Mouse (Mus musculus) heart, postnatal 4 days (tissue): ENCODE data around the gene Ankrd13d. TPM values are rescaled to one million over a fixed set of nuclear protein-coding genes. Genes with fewer than 3 reads are reported as not detected.
A peak's percentile ranks its signal among the peaks of the same experiment; 100 is the strongest.

ENCODE experiments used
- DNase-seq: peaks from one replicate; pipeline ENCODE4 v3.0.0; 2021
- total RNA-seq, 2 experiments: library from RNA; stranded (reverse); gene quantifications; 2 replicates each; pipeline ENCODE4 v1.2.3; 2021

The Ankrd13d gene
- total RNA-seq, 2 experiments from 2014 or later, result 1.1 to 1.3 TPM

DNA sequence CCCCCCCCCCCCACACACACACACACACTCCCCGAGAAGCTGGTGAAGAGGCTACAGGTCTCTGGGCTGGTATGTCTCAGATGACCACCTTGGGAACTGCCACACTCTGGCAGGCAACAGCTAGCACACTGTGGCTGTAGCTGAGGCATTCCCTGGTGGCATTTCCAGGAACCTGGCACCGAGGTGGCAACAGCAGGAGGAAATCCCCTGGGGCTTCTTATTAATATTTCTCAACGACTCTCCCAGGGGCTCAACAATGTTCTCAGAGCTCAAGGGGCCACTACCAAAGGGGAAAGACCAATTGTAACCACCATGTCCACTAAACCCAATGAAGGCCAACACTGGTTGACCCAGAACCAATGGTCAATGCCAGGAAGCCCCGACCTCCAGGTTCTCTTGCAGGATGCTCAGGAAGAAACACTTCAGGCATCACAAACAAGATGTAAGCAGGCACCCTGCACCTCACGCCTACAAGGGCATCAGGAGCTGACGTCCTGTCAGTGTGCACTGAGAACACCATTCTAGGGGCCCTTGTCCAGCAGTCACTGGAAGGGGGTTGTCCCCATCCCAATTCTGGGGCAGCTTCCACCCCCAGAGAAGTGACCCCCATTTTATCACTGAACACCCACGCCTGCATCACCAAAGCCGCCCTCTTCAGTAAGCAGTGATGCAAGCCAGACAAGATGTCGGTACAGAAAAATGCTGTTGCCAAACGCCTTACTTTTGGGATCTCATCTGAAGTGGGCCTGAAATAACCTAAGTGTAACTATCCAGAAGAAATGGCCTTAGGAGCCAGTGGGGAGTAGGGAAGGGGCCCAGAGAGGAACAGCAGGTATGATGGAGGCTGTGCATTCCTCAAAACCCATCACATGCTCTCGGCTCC lies 18.2 kb upstream of the Ankrd13d start:
- DNase-seq, result no peak

DNA sequence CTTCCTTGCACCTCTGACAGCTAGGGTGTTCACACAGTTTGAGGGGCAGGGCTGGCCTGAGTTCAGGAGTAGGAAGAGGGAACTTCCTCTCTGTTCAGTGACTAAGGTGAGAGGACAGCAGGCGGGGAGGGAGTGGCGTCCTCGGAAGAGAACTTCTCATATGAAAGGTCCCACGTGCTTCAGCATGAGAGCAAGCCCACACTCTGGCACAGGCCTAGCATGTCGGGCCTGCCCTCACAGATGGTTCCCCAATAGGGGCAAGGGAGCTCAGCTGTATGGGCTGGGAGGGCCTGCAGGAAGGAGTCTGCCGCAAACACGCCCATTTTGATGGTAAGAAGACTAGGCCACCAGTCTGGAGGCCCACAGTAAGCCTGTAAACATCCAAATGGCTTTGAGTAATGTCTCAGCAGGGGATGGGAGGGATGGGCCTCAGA lies 17.4 kb upstream of the Ankrd13d start:
- DNase-seq, result peak; percentile 25

DNA sequence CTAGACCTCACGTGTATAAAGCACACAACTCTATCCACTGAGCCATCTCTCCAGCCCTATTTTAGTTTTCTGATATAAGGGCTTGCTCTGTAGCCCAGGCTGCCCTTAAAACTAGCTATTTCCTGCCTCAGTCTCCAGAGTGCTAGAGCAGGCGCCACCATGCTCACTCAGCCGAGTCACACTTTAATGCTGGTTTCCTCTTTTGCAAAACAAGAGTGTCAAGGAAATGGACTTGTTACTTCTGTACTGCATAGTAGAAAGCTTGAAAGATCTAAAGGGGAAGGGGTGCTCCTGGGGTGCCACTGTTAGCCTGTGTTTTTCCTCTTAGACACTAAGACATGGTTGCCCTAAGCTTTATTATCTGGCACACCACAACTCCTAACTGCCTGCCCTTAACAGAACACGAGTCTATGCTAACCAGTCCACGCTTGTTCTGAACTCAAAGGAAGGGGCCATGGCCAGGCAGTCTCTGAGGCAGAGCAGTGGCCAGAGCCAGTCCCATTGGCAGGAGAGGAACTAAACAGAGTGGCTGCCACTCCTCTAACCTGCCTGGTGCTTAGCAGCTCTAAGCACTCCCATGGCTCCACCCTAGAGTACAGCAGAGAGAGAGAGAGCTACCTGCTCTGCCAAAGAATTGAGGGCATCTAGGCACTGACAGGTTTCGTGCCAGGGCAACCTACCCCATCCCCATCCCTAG lies 16.8 kb upstream of the Ankrd13d start:
- no peak for DNase-seq

DNA sequence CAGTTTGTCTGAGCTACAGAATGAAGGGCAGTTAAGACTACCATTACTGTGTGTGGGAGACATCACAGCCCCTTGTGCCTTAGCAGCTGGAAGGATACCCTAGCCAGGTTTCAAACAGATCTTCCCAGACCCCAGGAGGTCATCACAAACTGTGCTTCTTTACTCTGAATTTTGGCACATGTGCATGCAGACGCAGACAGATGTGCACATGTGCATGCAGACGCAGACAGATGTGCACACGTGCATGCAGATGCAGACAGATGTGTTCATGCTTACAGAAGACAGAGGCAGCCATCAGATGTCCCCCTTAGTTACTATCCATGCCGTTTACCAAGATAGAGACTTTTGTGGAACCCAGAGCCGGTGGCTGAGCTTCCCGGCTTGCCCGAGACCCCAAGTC lies 16.2 kb upstream of the Ankrd13d start:
- DNase-seq, result no peak

DNA sequence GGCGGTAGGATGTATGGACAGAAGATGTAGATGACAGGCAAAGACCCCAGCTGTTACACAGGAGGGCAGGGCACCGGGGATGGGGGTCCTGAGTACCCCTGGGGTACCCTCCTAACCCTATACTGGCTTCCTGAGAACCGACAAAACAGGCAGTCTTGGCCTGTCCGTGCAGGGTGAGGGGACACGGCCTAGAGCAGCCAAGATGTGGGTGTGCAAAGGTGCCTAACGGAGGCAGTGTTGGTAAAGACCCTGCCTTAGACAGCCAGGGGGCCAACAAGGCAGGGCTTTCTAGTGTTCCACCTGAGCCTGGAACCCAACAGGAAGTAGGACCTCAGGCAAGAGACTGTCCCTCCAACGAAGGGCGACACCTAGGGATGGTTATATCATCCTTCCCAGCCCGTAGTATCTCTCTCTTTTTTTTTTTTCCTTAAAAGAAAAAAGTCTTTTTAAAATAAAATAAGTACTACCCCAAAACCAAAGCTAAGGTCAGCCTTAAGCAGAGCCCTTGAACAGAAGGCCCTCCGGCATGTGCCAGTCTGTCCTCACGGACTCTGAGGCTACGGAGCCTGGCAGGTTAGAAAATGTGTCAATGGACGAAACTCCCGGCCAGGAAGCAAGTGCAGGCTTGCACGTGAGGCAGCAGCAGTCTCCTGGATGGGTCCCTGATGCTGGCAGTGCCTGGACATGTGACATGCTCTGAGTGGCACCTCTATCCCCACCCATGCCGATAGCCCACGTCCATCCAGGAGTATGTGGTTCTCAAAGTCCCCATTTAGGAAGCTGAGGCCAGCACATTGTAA lies 15.6 kb upstream of the Ankrd13d start:
- DNase-seq, result no peak

DNA sequence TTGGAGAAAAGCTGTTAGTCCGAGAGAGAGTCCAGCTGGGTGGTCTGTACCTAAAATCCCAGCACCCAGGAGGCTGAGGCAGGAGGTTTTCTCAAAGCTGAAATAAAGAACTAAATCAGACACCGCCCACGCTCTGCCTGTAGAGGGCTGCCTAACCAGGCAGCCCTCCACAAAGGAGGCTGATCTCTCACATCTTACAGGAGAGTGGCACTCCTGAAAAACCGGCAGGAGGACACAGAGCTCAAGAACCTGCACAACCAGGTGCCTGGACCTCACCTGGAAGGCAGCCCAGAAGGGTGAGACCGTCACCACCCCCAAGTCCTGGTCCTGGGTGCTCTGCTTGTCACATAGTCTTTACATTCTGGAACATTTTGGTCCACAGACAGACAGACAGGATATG lies 14.9 kb upstream of the Ankrd13d start:
- no peak for DNase-seq

DNA sequence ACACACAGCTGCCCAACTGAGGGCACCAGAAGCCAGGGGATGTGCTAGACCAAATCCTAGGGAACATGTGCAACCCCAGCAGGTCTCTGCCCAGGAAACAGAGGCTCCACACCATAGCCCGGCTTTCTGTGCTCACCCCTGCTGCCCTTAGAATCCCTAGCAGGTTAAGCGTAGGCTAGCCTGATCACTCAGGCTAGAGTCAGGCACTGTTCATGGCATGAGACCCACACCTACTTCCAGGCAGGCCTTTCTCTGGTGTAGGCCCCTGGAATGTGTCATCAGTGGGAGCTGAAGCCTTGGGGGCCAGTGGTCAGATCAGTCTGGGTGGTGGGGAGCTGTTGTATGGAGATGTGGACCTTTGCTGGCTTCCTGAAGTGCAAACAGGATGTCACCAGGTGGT lies 13.7 kb upstream of the Ankrd13d start:
- no peak for DNase-seq

DNA sequence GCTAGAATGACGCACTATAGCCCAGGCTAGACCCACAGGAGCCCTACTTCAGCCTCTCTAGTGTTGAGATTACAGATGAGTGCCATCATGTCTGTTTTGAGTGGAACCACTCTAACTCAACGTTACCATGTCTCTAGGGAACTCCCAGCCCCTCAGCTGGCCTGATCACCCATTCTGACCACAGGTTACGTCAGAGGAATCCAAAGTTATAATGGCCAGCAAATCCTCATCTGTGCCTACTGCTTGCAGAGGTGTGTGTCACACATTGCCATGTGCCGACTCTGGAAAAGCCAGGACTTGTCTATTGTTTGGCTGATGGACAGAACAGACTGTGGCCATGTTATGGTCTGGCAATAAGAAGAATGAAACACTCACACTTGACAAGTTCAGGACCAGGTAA lies 12.5 kb upstream of the Ankrd13d start:
- DNase-seq, result no peak

DNA sequence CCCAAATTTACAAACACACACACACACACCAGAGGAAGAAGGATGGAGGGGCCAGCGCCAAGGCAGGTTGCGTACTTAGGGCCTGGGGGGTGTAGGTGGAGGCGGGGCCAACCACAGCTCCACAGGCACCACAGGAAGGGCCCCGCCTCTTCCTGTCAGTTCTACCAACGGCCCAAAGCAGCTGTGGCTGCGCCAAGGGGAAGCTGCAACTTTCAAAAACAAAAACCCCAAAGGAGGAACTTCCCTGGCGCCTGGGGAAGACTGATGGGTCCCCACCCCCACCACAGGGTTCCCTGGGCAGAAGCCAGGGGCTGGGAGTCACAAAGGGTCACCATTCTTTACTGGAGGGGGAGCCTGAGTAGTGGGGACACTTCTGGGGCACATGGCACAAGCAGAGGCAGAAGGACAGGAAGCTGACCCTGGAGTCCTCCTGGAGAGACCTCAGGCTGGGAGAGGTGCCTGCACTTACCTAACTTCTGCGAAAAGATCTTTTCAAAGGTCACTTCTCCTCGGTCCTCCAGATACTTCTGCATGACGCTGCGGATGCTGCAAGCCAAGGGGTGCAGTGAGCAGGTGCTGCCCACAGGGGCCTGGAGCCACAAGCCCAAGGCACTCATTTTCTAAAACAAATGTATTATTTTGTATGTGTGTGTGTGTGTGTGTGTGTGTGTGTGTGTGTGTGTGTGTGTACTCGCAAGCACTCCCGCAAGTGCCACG lies 11.6 kb upstream of the Ankrd13d start:
- DNase-seq, result peak; percentile 64

DNA sequence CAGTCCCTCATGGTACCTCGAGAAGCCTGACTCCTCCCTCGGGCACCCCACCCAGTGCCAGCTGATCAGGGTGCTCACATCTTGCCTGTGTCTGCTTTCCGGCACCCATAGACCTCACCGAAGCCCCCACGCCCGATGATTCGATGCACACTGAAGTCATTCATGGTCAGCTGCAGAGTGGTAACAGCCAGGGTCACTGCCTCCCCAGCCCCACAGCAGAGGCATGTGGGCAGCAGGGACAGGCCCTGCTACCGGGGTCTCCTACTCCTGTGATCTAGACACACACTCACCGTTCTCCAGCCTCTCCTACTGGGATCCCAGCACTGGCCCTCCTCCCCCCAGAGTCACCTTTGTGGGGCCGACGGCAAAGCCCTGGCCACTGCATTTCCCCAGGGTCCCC lies 8.2 kb upstream of the Ankrd13d start:
- no peak for DNase-seq

DNA sequence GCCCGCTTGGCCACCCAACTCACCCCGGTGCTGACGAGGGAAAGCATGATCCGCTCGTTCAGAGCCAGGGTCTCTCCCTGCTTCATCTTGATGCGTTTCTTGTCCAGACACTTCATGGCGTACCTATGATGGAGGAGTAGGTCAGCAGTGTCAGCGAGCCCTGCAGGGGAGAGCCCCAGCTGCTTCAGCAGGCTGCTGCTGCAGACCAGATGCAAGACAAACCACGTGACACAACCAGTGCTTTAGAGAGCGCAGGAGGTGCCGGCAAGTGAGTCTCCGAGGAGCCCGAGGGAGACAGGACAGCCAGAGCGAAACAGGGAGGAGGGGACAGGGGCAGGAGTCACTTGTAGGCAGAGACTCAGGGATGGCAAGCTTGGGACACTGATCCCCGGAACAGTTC lies 7.8 kb upstream of the Ankrd13d start:
- DNase-seq, result no peak

DNA sequence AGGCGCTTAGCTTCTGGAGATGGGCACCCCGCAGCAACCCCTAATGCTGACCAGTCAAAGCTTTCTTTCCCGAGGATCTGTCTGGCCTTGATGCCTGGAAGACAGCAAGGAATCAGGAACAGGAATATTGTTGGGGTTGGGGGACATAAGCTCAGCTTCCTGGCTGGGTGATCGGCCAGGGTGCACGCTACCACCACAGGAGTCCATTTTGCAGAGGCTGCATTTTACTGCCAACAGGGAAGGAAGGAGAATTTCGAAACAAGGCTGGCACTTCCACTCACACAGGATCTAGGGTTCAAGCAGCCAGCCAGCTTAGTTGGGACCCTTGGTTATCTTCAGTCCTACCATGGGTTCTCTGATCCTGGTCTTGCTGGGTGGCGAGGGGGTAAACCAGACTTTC lies 716 bp upstream of the Ankrd13d start:
- DNase-seq, result no peak

DNA sequence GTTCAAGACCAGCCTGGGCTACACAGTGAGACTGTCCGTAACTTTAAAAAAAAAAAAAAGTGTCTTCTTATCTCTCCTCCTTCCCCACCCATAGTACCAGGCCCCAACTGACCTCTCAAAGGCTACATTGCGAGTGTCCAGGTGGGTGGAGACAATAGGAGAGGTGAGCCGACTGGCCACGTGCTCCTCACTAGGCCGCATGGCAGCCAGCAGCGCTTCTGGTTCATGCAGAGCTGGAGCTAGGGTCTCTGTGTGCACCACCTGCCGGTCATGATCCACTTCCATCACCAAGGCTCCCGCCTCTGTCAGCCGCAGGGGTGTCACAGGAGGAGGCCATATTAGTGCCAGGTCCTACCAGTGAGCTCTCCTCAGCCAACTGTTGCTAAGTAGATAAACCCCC lies 2.5 kb downstream of the Ankrd13d start:
- no peak for DNase-seq

DNA sequence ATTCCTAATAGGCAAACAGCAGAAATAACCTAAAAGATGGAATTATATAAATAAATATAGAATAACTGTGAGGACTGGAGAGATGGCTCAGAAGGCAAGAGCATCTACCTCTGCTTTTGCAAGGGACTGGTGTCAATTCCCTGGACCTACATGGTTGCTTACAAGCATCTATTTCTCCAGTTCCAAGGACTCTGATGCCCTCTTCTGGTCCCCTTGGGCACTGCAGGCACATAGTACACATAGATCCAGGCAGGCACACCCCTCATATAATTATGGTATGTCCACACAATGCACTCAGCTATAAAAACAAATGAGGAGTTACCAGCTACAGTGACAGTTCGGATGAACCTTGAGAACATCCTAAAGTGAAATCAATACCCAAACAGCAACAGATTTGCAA lies 3.5 kb downstream of the Ankrd13d start:
- no peak for DNase-seq

DNA sequence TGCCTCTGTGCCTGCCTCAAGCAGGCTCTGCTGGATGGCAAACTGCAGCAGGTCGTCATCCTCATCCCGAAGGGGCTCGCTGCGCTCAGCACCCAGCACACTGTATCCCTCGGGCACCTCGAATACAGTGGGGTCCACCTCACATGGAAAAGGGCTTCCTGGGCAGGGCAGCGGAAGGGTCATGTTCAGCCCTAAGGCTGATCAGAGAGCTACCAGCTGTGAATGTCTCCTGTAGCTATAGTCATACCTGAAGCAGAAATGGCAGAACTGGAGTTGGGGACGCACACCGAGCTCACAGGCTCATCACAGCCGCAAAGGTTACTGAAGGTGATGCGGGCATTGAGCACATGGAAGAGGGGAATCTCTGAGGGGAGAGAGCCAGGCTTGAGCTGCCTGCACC lies 12.0 kb downstream of the Ankrd13d start:
- DNase-seq, result no peak

DNA sequence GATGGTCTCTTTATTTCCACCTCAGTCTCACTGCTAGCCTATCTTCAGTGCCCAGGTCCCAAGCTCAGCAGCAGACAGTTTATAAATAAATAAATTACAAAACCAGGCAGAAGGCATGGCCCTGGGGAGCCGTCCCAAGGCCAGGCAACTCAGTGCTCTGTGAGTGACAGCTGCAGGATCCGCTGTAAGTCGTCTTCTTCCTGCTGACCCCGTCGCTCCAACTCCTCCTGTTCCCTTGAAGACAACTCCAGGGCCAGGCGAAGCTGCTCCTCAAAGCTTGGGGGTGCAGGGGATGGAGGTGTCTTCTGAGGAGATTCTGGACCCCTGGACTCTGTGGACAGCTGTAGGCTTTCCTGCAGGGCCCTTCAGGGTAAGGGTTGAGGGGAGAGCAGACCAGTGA lies 12.8 kb downstream of the Ankrd13d start:
- no peak for DNase-seq

DNA sequence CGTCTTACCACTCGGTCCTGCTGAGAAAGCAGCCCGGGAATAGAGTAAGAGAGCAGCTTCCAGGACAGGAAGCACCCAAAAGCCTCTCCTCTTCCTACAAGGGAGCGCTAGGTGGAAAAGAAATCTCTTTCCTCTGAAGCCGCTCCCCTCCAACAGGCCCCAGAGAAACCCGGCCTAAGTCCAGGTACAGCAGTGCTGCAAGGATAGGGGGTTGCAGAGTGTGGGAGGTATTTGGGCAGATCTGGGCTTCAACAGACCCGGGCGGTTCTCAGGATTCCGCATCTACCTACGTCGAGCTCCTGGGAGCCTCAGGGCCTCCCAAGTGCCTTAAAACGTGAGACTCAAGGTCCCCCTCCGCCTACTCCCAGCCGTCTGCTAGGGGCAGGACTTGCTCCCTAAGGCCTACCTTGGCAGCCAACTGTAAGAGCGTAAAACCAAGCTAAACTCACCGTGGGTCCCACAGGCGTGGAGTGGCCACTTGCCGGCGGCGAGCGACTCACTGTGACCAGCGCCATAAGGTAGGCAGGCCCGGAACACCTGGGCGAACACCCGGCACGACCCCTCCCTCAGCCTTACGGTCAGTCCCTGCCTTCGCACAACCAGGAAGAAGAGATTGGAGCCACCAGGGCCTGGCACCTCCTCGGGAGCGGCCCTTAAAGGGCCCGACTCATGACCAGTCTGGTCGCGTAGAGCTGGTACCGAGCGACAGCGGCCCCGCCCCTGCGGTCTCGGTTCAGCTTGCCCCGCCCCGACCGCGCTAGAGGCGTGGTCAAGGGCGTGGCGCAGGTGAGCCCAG lies 14.2 kb downstream of the Ankrd13d start, which contains the start of gene Ssh3:
Gene Ssh3 (minus strand): TSS at position 615 of the 796 bp plus-strand sequence.
- peak; percentile 65 for DNase-seq

DNA sequence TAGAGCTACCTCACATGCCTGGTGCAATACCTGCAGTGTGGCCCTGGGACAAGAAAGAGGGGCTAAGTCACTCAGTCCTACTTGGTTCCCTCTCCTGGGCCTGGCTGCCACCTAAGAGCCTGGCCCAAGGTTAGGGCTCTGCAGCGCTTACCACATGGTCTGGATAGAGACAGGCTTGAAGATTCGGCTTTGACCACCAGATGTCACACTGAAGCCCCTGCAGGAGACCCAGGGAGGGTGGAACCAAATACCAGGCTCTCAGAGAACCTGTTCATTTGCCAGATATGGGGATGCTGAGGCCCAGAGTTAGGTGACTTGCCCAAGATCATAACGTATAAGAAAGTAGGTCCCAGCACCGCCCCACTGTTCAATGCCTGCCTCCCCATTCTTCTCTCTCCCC lies 17.0 kb downstream of the Ankrd13d start:
- no peak for DNase-seq

DNA sequence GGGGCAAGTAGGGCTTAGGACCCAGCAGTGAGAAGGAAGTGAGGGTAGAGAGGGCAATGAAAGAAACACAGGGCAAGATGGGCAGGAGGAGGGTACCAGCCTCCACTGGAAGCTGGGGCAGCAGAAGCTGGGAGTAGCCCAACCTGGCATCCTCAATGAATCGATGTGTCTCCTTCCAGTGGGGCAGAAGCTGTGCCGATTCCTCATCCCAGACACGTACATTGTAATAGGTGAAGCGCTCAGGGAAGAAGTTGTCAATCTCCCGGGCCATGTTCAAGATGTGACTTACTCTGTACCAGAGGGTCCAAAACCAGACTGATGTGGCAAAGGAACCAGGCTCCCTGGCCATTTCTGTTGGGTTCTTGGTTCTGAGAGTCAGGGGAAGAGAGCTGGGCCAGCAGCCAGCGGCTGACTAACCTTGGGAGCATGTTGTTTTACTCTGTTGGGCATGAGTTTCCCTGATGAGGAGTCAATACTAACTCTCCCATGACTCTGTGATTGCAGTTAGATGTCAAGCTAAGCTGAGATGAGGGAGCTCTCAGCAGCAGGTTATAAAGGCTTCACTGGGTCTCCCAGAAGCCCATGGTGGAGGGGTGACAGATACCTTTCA lies 18.7 kb downstream of the Ankrd13d start:
- DNase-seq, result no peak

DNA sequence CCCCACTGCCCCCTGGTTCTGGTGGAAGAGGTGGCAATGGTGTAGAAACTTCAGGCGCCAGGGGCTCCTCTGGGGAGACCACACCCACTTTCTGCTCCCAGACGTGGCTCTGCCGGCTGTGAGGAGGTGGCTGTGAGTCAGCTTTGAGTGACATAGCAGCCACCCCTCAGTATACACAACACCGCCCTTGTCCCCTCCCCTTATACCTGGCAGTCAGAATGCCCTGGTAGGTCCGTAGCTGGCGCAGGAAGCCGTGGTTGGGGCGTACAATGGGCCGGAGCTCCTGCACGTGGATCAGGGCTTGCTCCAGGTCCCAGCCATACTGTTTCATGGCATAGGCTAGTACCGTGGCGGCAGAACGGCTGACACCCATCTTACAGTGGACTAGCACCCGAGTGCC lies 19.2 kb downstream of the Ankrd13d start:
- no peak for DNase-seq

DNA sequence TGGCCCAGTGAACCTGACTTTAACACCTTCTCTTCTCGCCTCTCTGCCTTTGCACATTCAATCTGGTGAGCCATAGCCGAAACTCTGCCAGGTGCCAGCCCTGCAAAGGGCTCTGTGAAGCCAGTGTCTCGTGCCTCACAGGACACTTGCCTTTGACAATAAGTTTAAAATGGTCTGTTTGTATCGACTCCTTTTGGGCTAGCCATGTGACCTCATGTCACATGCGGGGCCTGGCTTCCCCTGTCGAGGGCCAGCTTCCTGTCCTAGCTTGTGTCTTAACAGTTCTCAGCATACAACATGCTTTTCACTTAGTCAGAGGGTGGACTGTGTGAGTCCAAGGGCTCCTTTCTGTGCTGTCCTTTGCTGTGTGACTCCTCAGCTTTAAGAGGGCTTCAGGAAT lies 20.2 kb downstream of the Ankrd13d start:
- no peak for DNase-seq
